Comparison of ENCODE assay signal across 8 mouse cellular contexts in the genomic region with DNA sequence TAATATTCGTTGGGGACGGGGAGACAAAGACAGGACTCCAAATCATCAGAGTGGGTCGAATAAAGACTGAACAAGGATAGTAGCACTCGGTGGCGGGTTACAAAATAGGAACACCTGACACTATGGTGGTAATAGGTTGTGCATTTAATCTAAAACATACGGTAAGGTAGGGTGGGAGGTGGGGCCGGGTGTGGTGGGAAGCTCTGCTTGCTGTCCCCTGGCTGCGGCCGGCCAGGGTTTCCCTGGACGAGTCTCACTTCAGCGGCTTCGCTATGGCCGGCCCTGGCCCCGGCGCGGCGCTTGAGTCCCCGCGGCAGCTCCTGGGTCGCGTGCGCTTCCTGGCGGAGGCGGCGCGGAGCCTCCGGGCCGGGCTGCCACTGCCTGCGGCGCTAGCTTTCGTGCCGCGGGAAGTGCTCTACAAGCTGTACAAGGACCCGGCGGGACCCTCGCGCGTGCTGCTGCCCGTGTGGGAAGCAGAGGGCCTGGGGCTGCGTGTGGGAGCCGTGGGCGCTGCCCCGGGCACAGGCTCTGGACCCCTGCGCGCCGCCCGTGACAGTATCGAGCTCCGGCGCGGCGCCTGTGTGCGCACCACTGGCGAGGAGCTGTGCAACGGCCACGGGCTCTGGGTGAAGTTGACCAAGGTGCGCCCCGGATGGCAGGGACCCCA. TPM values are rescaled to one million over a fixed set of nuclear protein-coding genes. Genes with fewer than 3 reads are reported as not detected.
DNase-seq lines count a peak whose midpoint lies in the region; ATAC-seq and TF ChIP-seq lines count a peak whose summit lies in the region.

A gene (plus strand): TSS at position 187 of the 667 bp plus-strand sequence.

- no peaks in the 10 kb centered on the region for H3K27me3 ChIP-seq in heart, postnatal 0 days (ENCODE audit: control insufficient read depth, insufficient read depth, low read length)
- no peaks in the 10 kb centered on the region for H3K27me3 ChIP-seq in neural tube, embryonic 14.5 days (ENCODE audit: control insufficient read depth, insufficient read depth, low read length)

- H3K4me3 ChIP-seq in brown adipose tissue, adult 24 weeks (ENCODE audit: insufficient read depth, low read depth, low read length), result peak within 1 kb of the TSS; percentile 89
- H3K4me3 ChIP-seq in heart, postnatal 0 days (ENCODE audit: low read depth, low read length), result peak within 1 kb of the TSS; percentile 91
- H3K4me3 ChIP-seq in neural tube, embryonic 14.5 days (ENCODE audit: low read depth, low read length), result peak within 1 kb of the TSS; percentile 97

- H3K36me3 ChIP-seq in heart, postnatal 0 days (replicated peaks; ENCODE audit: control insufficient read depth, insufficient read depth, low read length), result peaks cover 30% of the 10 kb centered on the region
- peaks cover 8% of the 10 kb centered on the region for H3K36me3 ChIP-seq in neural tube, embryonic 14.5 days (ENCODE audit: control insufficient read depth, insufficient read depth, low read length)

- DNase-seq in ES-CJ7 (ENCODE audit: low read depth, low spot score), result peak; percentile 59
- peak; percentile 68 for DNase-seq in heart, postnatal 0 days (ENCODE audit: low spot score)
- DNase-seq in kidney, postnatal 25 days, result peak; percentile 75 to 85
- DNase-seq in lung, adult 18-20 months, result peak; percentile 56 to 65
- peak; percentile 15 to 42 for DNase-seq in thymus, postnatal 10 days (ENCODE audit: low spot score in 2 of 2)

- WGBS in heart, postnatal 0 days, result under 1% methylated on average over 56 of the region's 58 CpGs
- WGBS in neural tube, embryonic 14.5 days, result under 1% methylated on average over 58 of the region's 58 CpGs

- ATAC-seq in erythroid progenitor cell, adult 5-6 weeks (replicated peaks; ENCODE audit: low FRiP score, poor library complexity, severe bottlenecking), result peak; percentile 64
- ATAC-seq in heart, postnatal 0 days (ENCODE audit: insufficient read depth, low read depth), result peak; percentile 52
- peak; percentile 56; the same call in 1 of the 2 replicates for ATAC-seq in neural tube, embryonic 14.5 days (ENCODE audit: low read depth)

- H3K4me2 ChIP-seq in heart, postnatal 0 days (ENCODE audit: low read depth, low read length), result peak within 1 kb of the TSS; percentile 98
- peak within 1 kb of the TSS; percentile 96 for H3K4me2 ChIP-seq in neural tube, embryonic 14.5 days (ENCODE audit: low read depth, low read length)

- no peak within 1 kb of the TSS; the same call in 1 of the 2 replicates for H3K27ac ChIP-seq in brown adipose tissue, adult 24 weeks (replicated peaks; ENCODE audit: low read depth, low read length)
- peak within 1 kb of the TSS; percentile 78 for H3K27ac ChIP-seq in heart, postnatal 0 days (ENCODE audit: low read depth)
- peak within 1 kb of the TSS; percentile 80 for H3K27ac ChIP-seq in neural tube, embryonic 14.5 days (ENCODE audit: low read depth, low read length)

- no peak for TF ChIP-seq CTCF in heart, postnatal 0 days (IDR thresholded peaks at IDR 0.05; ENCODE audit: low read depth)

- H3K4me1 ChIP-seq in brown adipose tissue, adult 24 weeks (ENCODE audit: control insufficient read depth, insufficient read depth, insufficient read length, low read length), result peaks cover 4% of the 10 kb centered on the region; the same call in 1 of the 2 replicates
- peaks cover 12% of the 10 kb centered on the region for H3K4me1 ChIP-seq in heart, postnatal 0 days (ENCODE audit: control insufficient read depth, insufficient read depth)
- peaks cover 17% of the 10 kb centered on the region for H3K4me1 ChIP-seq in neural tube, embryonic 14.5 days (ENCODE audit: control insufficient read depth, insufficient read depth, low read length)

- no peak for TF ChIP-seq EP300 in heart, postnatal 0 days (IDR thresholded peaks at IDR 0.05; ENCODE audit: low read depth)

- H3K9ac ChIP-seq in heart, postnatal 0 days (replicated peaks; ENCODE audit: low read depth, low read length), result peak within 1 kb of the TSS; percentile 86
- peak within 1 kb of the TSS; percentile 80 for H3K9ac ChIP-seq in neural tube, embryonic 14.5 days (replicated peaks; ENCODE audit: low read depth, low read length)

- H3K9me3 ChIP-seq in heart, postnatal 0 days (replicated peaks; ENCODE audit: control insufficient read depth, low read length), result no peaks in the 10 kb centered on the region
- no peaks in the 10 kb centered on the region for H3K9me3 ChIP-seq in neural tube, embryonic 14.5 days (ENCODE audit: control insufficient read depth, low read length)

RNA-seq across cellular contexts. Expression of the gene that starts here (rescaled TPM):
- polyA plus RNA-seq in brown adipose tissue, adult 24 weeks (2012; ENCODE audit: insufficient read depth, insufficient read length, missing spikeins), result 12.9 and 15.5 TPM in 2 replicates
- 9.0 and 9.2 TPM in 2 replicates for total RNA-seq in erythroid progenitor cell, adult 5-6 weeks (2015; ENCODE audit: low replicate concordance)
- total RNA-seq in erythroid progenitor cell, adult 5-6 weeks (2017; ENCODE audit: low replicate concordance), result 20.5 and 23.7 TPM in 2 replicates
- 14.4 and 19.2 TPM in 2 replicates for total RNA-seq in heart, postnatal 0 days (2014; rRNA removed; ENCODE audit: low replicate concordance)
- polyA plus RNA-seq in heart, postnatal 0 days (2015; fragmentation: Nextera tagmentation; extraction: Ambion mirVana), result 5.3 and 5.6 TPM in 2 replicates
- polyA plus RNA-seq in neural tube, embryonic 14.5 days (2014; fragmentation: Nextera tagmentation; extraction: Ambion mirVana), result 19.3 and 22.6 TPM in 2 replicates

Comparison
In these comparisons a context has a peak if more than half of its experiments do, and no peak if none do; other contexts are left out.
1. DNase-seq: peak in every context shown above with its lines; median percentile 80 in kidney, postnatal 25 days; 68 in heart, postnatal 0 days; 60 in lung, adult 18-20 months; 59 in ES-CJ7; 28 in thymus, postnatal 10 days.